17 mouse cellular contexts compared by ENCODE assay signal in genomic region chr9:54860526-54860925, GRCm38 (mm10).
"Had no signal": no experiment of that assay in that cellular context is flagged by ENCODE, and none has a peak within 500 bp of the region (broad histone marks: within the 10 kb centered on the region; RNA-seq: fewer than 3 reads in every experiment).

No protein-coding gene starts in this region.

- H3K4me2 ChIP-seq: kidney, embryonic 15.5 days; limb, embryonic 12.5 days; limb, embryonic 15.5 days; liver, embryonic 15.5 days; lung, embryonic 15.5 days; midbrain, embryonic 11.5 days had no signal

- DNase-seq: kidney, adult 11 months; kidney, adult 8-10 months; kidney, postnatal 10 days; kidney, postnatal 36 days; layer of hippocampus, postnatal 36 days; lung, postnatal 10 days; lung, postnatal 4 days; midbrain, embryonic 14.5 days; thymus, adult 18-20 months; thymus, postnatal 14 days had no signal

- H3K27me3 ChIP-seq: limb, embryonic 12.5 days; limb, embryonic 15.5 days; lung, embryonic 15.5 days had no signal

- H3K9me3 ChIP-seq: kidney, embryonic 15.5 days; limb, embryonic 12.5 days; limb, embryonic 15.5 days; liver, embryonic 15.5 days; lung, embryonic 15.5 days had no signal

- H3K4me3 ChIP-seq: kidney, embryonic 15.5 days; left cerebral cortex, adult 2 months; limb, embryonic 12.5 days; limb, embryonic 15.5 days; liver, embryonic 15.5 days; lung, embryonic 15.5 days had no signal

- H3K27ac ChIP-seq: kidney, embryonic 15.5 days; left cerebral cortex, adult 2 months; limb, embryonic 12.5 days; limb, embryonic 15.5 days; liver, embryonic 15.5 days; lung, embryonic 15.5 days had no signal

- H3K9ac ChIP-seq: kidney, embryonic 15.5 days; limb, embryonic 12.5 days; limb, embryonic 15.5 days; liver, embryonic 15.5 days; lung, embryonic 15.5 days had no signal
